Mouse (Mus musculus) CD8-positive naive resting alpha-beta T cell, adult 2 months (primary cell): ENCODE measurements around the gene Lhx9.

Experiments
- DNase-seq, 2 experiments: peaks; one replicate each; pipeline ENCODE4 v3.0.0; 2022; ENCODE audit warnings: low read depth in 2 of 2, low spot score in 2 of 2

The Lhx9 gene

DNA sequence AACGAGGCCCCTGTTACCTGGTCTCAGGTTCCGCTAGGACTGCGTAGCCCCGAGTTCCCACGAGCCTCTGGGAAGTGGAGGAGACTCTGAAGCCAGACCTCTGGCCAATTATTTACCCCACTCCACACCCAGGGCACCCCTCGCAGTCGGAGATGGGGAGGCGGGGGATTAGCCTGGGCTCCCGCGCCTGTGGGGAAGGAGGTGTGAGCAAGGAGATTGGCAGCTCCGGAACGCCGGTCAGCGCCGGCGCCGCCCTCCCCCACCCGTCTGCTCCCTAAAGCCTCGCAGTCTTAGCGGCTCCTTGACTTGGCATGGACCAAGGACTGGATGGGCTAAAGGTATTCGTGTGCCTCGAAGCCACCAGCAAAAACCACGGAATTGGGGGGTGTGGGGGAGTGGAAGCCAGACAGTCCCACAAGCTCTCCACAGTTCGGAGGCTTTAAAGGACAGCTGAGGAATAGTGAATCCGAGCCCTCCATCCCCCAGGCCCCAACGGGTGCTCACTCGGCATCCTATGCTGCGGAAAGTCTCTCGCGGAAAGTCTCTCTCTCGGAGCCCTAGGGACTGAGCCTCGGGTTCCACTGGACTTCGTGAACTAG lies at the start of gene Lhx9:
Gene Lhx9, minus strand, starts transcription at position 67 of the 599 bp plus-strand sequence.
- DNase-seq: no peak

DNA sequence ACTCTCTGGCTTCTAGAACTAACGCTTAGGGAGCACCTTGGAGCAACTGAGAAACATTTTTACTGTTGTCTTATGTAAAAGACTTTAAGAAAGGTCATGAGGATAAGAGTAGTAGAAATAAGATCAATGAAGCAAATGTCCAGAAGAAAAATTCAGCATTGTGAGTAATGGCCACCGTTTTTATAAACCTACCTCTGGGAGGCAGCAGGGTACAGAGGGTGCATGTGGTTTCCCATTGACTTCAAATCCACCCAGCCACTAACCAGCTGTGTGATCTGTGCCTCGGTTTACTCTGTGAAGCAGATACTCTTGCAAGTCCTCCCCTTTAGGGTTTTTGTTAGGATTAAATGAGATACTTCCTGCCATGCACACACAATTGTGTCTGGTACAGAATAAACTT lies 47.7 kb upstream of the Lhx9 start:
- no peak for DNase-seq

DNA sequence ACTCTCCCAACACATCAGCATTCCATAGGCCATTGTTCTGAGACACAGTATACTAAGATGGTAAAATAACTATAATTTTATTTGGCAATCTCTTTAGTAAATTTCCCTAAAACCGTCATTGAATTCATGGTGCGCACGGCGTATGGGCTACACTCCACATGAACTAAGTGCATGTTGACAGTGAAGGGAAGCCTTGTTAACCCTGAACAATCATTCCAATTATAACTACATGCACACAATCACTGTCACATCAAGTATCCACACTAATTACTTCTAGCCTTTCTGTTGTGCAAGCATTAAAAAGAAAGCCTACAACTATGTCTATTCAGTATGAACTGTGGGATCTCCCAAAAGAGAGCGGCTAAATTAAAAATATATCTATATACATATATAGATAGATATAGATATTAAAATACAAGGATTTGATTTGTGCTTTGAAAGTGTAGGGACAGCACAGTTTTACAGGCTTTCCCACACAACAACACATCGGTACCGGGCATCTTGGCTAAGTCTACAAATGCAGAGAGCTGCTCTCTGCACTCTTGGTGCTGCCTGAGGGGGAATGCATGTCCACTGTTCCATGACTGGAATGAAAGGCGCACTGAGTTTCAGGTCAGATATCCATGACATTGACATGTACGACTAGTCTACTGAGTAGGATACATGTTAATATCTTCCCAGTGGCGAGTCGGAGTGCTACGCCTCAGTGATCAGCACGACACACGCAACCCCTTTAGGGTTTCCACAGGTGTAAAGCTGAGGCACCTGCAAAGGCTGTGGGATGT lies 29.3 kb upstream of the Lhx9 start:
- no peak for DNase-seq

DNA sequence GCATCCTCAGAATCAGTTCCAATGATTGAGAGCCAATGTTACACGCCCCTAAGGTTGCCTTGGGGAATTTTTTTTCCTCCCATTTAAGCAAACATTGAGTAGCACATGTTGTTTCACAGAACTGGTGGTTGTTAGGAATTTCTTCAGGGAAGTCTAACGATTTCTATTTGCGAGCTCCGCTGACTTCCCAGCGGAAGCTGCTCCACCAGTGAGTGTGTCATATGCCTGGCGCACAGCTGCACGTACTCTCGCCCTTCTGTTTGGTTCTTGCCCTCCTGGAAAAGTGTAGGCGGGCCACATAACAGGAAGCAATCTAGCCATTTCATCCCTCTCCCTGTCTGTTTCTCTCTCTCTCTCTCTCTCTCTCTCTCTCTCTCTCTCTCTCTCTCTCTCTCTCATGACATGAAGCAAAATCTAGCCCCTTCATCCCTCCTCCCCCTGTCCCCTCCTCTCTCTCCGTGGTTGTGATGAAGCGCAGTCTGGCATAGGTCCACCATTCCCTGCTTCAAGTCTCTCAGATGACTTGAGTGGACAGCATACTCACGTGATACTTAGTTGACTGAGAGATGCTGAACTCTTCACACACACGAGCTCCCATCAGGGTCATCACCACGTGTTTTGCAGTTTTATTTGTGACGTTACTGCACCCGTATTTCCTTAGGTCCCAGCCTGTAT lies 28.1 kb upstream of the Lhx9 start:
- no peak for DNase-seq

DNA sequence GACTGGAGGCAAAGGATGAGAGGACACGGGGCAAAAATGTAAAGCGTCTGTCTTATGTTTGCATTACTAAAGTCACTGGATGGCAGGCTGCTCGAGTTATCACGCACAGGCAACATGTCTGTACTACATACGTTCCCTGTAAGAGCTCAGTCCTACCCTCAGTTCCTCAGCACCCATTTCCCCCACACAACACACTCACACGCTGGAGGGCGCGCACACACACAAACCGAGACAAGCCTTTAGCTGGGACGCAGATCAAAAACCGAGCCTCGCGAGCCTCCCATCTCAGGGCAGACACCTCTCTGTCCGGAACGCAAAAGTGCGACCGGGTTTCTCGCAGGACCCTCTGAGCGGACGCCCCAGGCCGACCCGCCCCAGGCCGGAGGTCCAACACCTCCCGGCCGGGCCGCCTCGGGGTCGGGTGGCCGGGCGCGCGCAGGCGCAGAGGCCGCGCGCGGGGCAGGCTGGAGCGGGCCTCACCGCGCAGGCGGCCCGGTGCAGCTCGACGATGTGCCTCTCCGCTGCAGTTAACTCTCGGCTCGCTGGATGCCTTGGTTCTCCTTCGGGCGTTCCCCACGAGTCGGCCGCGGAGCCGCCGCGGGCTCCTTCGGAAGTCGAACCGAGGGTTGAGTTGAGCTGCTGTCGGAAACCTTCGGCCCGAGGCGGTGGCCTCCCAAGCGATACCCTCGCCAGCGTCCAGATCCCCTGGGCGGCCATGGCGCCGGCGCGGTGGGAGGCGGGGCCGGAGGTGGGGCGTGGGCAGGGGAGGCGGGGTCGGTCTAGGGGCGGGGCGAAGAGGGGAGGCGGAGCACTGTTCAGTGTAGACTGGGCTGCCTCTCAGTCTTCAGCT lies 7.9 kb upstream of the Lhx9 start, which contains the start of gene 2310009B15Rik:
Gene 2310009B15Rik, minus strand, starts transcription at position 752 of the 850 bp plus-strand sequence.
- peak; percentile 70 to 77 for DNase-seq

DNA sequence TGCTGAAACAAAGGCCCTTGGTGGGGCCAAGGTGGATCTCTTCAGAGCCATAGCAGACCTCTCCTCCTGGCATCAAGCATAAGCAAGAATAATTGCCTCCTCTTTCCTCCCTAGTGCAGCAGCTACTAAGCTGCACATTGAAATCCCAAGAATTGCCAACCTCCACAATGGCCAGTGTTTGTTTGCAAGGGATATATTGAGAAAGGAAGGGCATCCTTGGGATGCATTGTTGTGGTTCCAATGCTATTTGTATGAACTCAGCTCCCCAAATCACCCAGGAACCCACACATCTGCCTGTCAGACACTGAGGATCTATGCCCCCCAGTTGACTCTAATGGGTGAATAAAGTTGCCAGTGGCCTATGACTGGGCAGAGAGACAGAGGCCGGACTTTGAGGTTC lies 2.4 kb upstream of the Lhx9 start:
- no peak for DNase-seq

DNA sequence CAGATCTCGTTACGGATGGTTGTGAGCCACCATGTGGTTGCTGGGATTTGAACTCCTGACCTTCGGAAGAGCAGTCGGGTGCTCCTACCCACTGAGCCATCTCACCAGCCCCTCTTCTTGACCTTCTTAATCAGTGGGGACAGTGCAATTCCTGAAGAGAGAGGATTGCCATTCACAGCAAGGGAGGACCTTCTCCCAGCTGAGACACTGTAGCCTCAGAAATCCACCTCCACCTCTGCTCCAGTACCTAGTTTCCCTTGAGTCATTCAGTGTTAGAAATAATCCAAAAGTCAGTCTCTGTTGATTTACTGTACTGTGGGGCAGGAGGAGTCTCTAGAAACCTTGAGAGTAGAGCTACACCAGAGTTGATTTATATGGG lies 1.8 kb upstream of the Lhx9 start:
- no peak for DNase-seq

DNA sequence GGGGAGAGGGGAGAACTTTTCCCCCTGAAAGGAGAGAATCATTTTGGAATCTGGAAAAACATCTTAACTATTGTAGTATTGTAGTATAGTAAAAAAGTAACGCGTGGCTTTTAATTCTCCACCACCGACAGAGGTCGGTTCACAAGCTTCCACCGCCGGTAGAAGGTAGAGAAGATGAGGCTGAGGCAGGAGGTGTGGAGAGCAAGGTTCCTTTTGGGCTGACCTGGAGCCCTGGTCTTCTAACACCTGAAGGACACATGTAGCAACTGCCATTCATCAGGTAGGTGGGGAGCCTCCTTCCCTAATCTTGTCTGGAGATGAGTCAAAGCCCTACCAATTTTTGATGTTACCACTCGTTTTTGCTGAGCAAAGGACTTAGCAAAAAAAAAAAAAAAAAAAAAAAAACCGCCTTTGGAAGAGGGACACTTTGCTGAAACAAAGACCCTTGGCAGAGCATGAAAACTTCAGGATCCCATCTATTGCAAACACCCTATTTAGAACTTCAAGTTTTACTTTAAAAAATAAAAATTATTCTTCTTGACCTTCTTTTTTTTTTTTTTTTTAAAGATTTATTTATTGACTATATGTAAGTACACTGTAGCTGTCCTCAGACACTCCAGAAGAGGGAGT lies 1.3 kb upstream of the Lhx9 start:
- DNase-seq: no peak

DNA sequence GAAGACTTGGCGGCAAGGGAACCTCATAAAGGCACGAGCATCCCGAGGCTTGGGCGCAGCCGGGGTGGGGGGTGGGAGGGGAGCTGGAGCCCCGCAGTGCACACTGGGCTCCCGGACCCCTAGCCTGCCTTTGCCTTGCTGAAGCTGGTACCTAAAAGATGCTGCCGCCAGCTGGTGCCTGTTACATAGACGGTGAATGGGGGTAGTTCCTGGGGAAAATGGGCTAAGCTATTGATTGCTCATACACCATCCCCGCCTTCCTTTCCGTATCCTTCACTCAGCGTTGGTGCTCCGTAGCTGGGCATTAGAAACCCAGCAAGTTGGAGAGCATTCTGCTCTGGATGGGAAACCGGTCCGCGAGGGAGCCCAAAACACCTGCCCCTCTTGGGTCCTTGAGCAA lies 351 bp downstream of the Lhx9 start:
- no peak for DNase-seq

DNA sequence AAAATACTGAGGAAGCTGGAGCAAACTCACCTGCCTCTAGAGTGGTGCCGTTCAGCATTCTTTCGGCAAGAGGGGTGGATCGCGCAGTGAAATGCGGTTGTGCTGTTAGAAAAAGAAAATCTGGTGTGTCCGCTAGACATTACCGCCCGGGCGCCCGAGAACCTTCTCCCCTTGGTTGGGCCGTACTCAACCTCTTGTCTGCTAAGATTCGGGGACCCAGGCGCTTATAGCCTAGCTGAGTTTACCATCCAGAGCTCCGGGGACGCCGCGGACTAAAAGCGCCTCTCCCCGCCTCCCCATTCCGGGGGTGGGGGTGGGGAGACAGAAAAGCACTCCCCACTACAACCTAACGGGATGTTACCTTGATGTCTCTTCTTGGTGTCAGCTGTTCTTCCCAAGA lies 1.2 kb downstream of the Lhx9 start:
- DNase-seq: no peak

DNA sequence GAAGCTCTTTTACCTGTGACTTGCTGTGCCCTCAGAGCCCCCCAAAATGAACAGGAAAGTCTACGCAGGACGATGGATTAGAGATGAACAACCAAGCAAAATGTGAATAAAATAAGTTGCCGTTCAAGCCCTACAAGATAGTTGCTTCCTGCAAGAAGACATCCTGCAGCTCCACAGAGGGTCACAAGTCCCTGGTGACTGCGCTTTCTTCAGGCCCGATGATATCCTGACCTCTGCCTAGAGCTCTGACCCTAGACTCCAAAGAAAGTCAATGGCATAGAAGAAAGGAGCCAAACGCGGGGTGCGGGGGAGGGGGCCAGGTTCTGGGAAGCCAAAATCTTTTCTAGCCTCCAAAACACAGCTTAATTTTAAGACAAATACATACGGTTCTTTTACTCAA lies 1.8 kb downstream of the Lhx9 start:
- no peak for DNase-seq

DNA sequence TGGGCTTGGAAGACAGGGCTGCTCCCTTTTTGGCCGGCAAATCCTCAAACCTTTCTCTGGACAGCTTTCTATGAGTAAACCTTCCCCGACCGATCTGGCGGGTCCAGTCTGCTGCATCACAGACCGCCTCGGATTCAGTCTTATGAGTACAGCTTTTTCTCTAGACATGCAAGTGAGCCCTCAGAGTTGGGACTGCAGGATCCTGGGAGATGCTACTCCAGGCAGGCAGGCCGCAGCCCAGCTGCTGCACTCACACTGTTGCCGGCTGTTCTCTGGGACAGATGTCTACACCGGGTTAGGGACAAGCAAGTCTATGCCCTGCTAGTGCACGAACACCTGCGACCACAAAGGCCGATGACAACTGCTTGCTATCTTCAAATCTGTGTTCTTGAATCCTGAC lies 2.2 kb downstream of the Lhx9 start:
- no peak for DNase-seq

DNA sequence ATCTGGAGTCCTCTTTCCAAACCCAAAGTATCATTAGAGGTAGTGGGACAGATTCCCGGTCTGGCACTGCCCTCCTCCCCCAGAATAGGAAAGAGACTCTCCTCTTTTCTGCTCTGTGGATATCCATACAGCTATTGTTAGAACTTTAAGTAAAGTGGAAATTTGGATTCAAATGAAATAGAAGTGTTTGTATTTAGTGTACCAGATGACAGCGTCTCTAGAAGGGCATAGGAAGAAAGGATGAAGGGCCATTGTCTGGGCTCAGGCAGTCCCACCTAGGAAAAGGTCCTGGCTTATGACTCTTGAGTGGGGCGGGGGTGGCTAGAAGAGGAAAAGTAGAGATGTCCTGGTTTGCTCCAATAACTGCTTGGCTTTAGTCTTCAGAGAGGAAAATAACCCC lies 2.9 kb downstream of the Lhx9 start:
- no peak for DNase-seq

DNA sequence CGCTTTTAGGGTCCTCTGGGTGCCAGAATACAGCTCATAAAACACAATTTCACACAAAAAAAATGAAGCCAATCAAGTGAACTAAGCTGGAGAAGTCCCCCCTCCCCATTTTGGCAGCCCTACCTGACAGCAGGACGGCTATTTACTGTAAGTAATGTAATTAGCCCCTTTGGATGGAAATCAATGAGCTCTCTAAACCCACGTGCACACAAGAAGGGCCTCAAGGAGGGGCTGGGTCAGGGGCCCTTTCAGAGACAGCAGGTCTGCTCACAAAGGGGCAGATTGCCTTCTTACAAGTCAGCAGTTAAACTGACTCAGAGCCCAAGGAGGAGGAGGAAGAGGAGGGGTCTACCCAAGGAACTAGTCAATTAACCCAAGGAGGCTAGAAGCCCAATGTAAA lies 4.2 kb downstream of the Lhx9 start:
- no peak for DNase-seq

DNA sequence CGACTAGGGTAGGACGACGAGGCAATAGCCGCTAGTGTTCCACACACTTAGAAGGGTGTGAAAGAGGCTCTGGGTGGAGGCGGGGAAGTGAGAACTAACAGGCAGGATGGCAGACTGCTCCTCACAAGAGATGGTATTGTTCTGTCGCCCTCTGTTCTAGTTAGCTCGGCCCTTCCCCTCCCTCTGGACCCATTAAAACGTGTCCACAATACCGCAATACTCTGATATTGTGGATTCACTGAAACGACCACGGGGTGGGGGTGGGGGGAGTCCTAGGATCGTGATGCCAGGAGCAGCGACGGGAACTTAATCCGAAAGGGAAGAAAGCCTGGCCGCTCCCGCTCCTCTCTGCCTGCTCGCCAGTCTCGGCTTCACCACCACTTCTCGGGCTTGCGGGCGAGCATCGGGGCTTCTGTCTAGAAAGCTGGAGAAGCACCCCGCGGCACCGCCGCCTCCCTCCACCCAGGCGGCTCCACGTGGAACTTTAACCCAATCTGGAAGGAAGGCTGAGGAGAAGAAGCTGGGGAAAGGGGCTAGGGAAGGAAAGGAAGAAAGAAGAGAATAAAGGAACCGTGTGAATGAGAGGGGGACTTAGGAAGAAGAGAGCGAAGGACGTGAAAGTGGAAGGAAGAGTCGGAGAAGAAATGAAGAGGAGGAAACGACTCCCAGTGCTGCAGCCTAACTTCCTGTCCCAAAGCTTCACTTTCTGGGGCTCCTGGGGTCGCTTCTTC lies 4.9 kb downstream of the Lhx9 start:
- no peak for DNase-seq

DNA sequence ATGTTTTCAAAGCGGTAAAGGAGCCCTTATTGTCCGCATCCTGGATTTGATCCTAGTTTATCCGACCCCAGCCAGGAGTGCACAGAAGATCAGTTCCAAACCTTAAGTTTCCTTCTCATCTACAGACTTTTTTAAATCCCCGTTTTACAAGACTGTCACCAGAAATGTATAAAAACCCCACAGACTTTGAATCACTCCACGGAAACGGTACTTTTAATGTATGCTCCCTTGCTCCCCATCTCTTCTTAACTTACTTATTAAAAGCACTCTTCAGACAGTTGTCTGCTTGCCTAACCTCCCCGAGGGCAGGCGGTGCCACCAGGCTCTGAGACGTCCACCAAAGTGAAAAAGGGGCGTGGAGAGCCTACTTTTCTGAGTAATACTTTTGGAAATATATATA lies 5.6 kb downstream of the Lhx9 start:
- no peak for DNase-seq

DNA sequence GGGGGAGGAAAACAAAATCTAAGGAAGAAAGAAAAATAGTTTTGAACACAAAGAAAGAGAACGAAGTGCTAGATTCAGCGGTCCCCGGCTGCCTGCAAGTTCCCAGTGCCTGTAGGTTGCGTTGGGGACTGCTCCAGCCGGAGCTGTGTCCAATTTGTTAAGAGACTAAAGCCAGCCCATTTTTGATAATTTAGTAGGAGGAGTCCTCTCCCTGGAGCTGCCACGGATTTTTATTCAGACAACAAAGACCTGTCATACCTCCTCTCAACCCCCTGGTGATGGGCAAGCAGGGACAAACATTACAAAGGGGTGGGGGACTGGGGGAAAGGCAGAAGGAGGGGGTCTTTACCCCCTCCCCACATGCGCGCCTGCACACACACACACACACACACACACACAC lies 6.1 kb downstream of the Lhx9 start:
- no peak for DNase-seq

DNA sequence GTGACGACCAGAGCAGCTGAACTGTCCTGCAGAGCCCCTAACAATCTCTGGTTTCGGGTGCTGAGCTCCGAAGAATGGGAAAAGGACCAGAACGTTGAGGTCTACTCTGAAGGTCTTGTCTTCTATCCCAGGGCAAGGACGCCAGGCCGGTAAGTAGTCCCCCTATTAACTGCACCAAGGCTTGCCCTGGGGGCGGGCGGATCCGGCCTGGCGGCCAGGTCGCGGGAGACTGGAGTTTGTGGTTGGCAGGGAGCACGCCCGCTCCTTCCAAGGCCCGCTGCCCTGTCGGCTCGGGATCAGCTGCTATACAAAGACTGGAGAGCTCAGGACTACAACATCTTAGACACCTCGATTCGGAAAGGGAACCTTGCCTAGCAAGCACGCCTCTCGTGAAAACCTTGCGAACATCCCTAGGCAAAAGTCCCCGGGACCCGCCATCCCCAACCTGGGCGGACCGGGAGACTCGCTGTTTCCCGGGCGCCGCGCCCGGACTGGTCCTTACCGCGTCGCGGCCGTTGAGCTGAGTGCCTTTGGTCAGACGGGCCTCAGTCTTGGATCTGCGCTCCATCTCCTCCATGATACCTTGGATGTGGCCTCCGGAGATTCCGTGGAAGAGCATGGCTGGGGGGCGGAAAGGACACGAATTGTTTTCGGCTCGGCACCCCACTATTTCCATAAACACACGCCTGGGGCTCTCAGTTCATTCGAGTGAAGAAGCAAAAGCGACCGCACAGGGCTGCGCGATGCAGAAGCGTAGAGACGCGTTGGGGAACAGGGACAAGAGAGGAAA lies 6.9 kb downstream of the Lhx9 start:
- no peak for DNase-seq

DNA sequence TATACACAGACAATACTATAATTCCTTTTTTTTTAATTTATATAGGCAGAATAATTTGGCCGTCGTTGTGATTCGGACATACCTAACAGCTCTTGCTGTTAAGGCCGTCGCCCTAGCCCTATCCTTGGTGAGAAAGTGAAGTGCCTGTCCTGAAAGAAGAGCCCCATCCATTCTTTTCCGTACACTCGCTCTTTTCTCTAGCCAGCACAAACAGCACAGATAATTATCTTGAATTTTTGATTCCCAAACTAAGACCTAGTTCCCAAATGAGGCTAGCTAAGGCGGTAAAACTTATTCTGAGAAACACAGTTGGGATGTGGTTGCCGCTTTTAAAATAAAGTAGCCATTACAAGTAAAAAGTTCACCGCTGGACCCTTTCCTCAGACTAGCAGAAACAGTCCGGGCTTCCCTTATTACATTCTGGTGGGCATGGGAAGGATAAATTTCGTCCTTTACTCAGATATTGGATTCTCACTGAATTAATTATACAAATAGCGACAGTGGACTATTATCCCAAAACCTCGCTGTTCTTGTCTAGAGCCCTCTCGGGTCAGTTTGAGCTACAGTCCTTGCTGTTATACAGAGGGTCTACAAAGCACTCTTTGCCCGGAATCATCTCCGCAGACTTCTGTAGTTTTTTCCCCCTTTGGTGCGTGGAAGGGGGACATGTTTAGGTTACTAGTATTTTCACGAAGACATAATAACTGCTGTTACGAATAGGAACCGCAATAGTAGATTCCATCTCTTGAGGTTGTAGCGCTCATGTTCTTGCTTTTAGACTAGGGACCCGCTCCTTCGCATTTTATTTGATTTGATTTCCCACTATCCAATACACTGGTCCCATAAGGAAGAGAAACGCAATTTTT lies 7.7 kb downstream of the Lhx9 start:
- no peak for DNase-seq
